Mouse (Mus musculus): Measurements from ENCODE around the gene Med14.

DNA sequence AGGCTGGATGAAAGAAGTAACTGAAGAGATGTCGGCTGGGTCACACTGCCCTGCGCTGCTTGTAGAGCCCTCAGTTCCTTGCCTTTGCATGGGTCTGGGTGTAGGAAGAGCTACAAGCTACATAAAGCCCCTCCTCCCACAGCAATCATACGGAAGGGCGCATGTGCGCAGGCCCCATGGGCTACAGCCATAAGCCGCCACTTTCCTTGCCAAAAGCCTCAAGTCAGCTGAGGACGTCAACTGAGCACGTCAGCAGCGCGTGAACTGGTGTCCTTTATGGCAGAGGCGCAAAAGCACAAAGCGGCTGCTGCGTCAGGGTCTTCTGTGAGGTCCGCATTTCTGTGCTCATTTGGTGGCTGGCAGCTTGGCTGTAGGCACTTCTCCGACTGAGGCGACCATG is 110.0 kb downstream of the Med14 start:
- no peak for TF ChIP-seq CTCF (IDR thresholded peaks at IDR 0.05; ENCODE audit: low read depth)
- no peak for TF ChIP-seq EP300 (IDR thresholded peaks at IDR 0.05; ENCODE audit: low read depth)

Measured in heart, postnatal 0 days (tissue).